Mouse (Mus musculus) kidney, postnatal 0 days (tissue): Measurements from ENCODE around the gene Olfr364-ps1. TPM values are rescaled to one million over a fixed set of nuclear protein-coding genes. Genes with fewer than 3 reads are reported as not detected.

ENCODE experiments used
- ATAC-seq: fragments of 200-750 bp; cut with Nextera tagmentation; replicated peaks from 2 replicates; pipeline ENCODE4 v1.8.0; 2017; ENCODE audit warnings: low read depth, moderate number of reproducible peaks, moderate TSS enrichment, moderate library complexity; ENCODE audit not compliant: low FRiP score
- DNase-seq: peaks from one replicate; pipeline ENCODE4 v3.0.0-alpha.2; 2016; ENCODE audit warnings: low spot score
- H3K27ac ChIP-seq: fragments of 300-500 bp; sonication (generic); 2 replicates; pipeline ENCODE4 v1.5.1; 2014; ENCODE audit warnings: mild to moderate bottlenecking
- H3K27me3 ChIP-seq: fragments of 300-500 bp; sonication (generic); 2 replicates; pipeline ENCODE4 v1.6.1; 2014; ENCODE audit warnings: low read length, mixed read lengths; ENCODE audit not compliant: insufficient read depth
- H3K36me3 ChIP-seq: fragments of 300-500 bp; sonication (generic); 2 replicates; pipeline ENCODE4 v1.6.1; 2014; ENCODE audit warnings: low read length, mixed read lengths; ENCODE audit not compliant: insufficient read depth
- H3K4me1 ChIP-seq: fragments of 300-500 bp; sonication (generic); replicated peaks from 2 replicates; pipeline ENCODE4 v1.6.1; 2014; ENCODE audit warnings: antibody characterized with exemption, low read length, mixed read lengths; ENCODE audit not compliant: insufficient read depth
- H3K4me2 ChIP-seq: fragments of 300-500 bp; sonication (generic); 2 replicates; pipeline ENCODE4 v1.6.1; 2014; ENCODE audit warnings: mild to moderate bottlenecking, low read length, moderate library complexity, mixed read lengths
- H3K4me3 ChIP-seq: fragments of 300-500 bp; sonication (generic); replicated peaks from 2 replicates; pipeline ENCODE4 v1.5.1; 2014; ENCODE audit warnings: low read depth, low read length
- H3K9ac ChIP-seq: fragments of 300-500 bp; sonication (generic); 2 replicates; pipeline ENCODE4 v1.6.1; 2014; ENCODE audit warnings: low read depth, low read length
- H3K9me3 ChIP-seq: fragments of 300-500 bp; sonication (generic); replicated peaks from 2 replicates; pipeline ENCODE4 v1.6.1; 2016; ENCODE audit warnings: low read length, inconsistent platforms, mixed read lengths
- CTCF ChIP-seq: IDR thresholded peaks from 2 replicates; pipeline ENCODE4 v1.5.1; 2016; ENCODE audit warnings: antibody characterized with exemption, low read depth, mild to moderate bottlenecking, moderate library complexity
- WGBS: fragments of 180-500 bp; shearing (Covaris S2); extraction: QIAGEN DNeasy Blood & Tissue Kit; methylation state at CpG from one replicate; pipeline ENCODE4 v1.1.7; 2014; 5-methylcytosine and 5-hydroxymethylcytosine counted together
- polyA plus RNA-seq: library from polyadenylated mRNA; unstranded; fragments of >200 nt; fragmentation: Nextera tagmentation; extraction: Ambion mirVana; gene quantifications from 2 replicates; pipeline ENCODE4 v1.2.1, GENCODE M21; 2015

Gene Olfr364-ps1
- polyA plus RNA-seq = not detected in 2 replicates

GRCm38 (mm10) chr2:37139022-37139421 lies at the start of gene Olfr364-ps1:
TSS of gene Olfr364-ps1 (plus strand) at chr2:37139322.
- Histone ChIP-seq H3K4me1 (no peaks in the 10 kb centered on the region), H3K9me3 (no peaks in the 10 kb centered on the region), H3K4me3 (no peak within 1 kb of the TSS), H3K27me3 (no peaks in the 10 kb centered on the region), H3K9ac (no peak within 1 kb of the TSS), H3K36me3 (no peaks in the 10 kb centered on the region), H3K27ac (no peak within 1 kb of the TSS), H3K4me2 (no peak within 1 kb of the TSS)
- TF ChIP-seq CTCF = no peak
- no peak for DNase-seq
- no peak for ATAC-seq
- 87% methylated on average over 3 of the region's 3 CpGs for WGBS

GRCm38 (mm10) chr2:37117810-37118209 lies 21.3 kb upstream of the Olfr364-ps1 start, which contains the start of gene Olfr362:
TSS of gene Olfr362 (minus strand) at chr2:37117910.
- no peaks in the 10 kb centered on the region for H3K36me3 ChIP-seq
- ATAC-seq (no peak), DNase-seq (no peak)
- H3K27me3 ChIP-seq = no peaks in the 10 kb centered on the region
- H3K4me2 ChIP-seq = no peak within 1 kb of the TSS
- no peaks in the 10 kb centered on the region for H3K4me1 ChIP-seq
- H3K27ac ChIP-seq = no peak within 1 kb of the TSS
- H3K4me3 ChIP-seq = no peak within 1 kb of the TSS
- WGBS = 88% methylated on average over 1 of the region's 1 CpGs
- no peak for TF ChIP-seq CTCF
- no peaks in the 10 kb centered on the region for H3K9me3 ChIP-seq
- no peak within 1 kb of the TSS for H3K9ac ChIP-seq

GRCm38 (mm10) chr2:37187898-37188297 lies 48.8 kb downstream of the Olfr364-ps1 start, which contains the start of gene Olfr365:
TSS of gene Olfr365 (plus strand) at chr2:37188198.
- Histone ChIP-seq H3K9me3 (no peaks in the 10 kb centered on the region), H3K4me1 (no peaks in the 10 kb centered on the region), H3K27me3 (no peaks in the 10 kb centered on the region), H3K4me3 (no peak within 1 kb of the TSS), H3K27ac (no peak within 1 kb of the TSS), H3K9ac (no peak within 1 kb of the TSS), H3K36me3 (no peaks in the 10 kb centered on the region), H3K4me2 (no peak within 1 kb of the TSS)
- ATAC-seq (no peak), DNase-seq (no peak)
- TF ChIP-seq CTCF = no peak
- WGBS = 77% methylated on average over 3 of the region's 3 CpGs

Other genes starting within 250 kb of the Olfr364-ps1 start
- gene Olfr353, start 246.4 kb upstream of the Olfr364-ps1 start, polyA plus RNA-seq = not detected in 2 replicates
- not detected in 2 replicates for gene Olfr354, start 233.6 kb upstream of the Olfr364-ps1 start, polyA plus RNA-seq
- gene Olfr355, start 210.4 kb upstream of the Olfr364-ps1 start, polyA plus RNA-seq = not detected in 2 replicates
- gene Olfr356, start 202.2 kb upstream of the Olfr364-ps1 start, polyA plus RNA-seq = not detected in 2 replicates
- not detected in 2 replicates for gene Olfr357, start 145.5 kb upstream of the Olfr364-ps1 start, polyA plus RNA-seq
- not detected in 2 replicates for gene Olfr358, start 130.0 kb upstream of the Olfr364-ps1 start, polyA plus RNA-seq
- not detected in 2 replicates for gene Olfr360, start 73.6 kb upstream of the Olfr364-ps1 start, polyA plus RNA-seq
- not detected in 2 replicates for gene Olfr361, start 50.0 kb upstream of the Olfr364-ps1 start, polyA plus RNA-seq
- not detected in 2 replicates for gene Olfr362, start 21.4 kb upstream of the Olfr364-ps1 start, polyA plus RNA-seq
- not detected in 2 replicates for gene Olfr365, start 48.9 kb downstream of the Olfr364-ps1 start, polyA plus RNA-seq
- gene Olfr366, start 72.3 kb downstream of the Olfr364-ps1 start, polyA plus RNA-seq = not detected in 2 replicates
- gene Olfr368, start 187.2 kb downstream of the Olfr364-ps1 start, polyA plus RNA-seq = not detected in 2 replicates
- 50.1 and 51.0 TPM in 2 replicates for gene Pdcl, start 220.0 kb downstream of the Olfr364-ps1 start, polyA plus RNA-seq